In genomic region chr16:24644760-24645406, GRCm38 (mm10) we compare ENCODE assay signal across 28 mouse cellular contexts.
"Had no signal": no experiment of that assay in that cellular context is flagged by ENCODE, and none has a peak within 500 bp of the region (broad histone marks: within the 10 kb centered on the region; RNA-seq: fewer than 3 reads in every experiment).

No protein-coding gene starts in this region.

- H3K9ac ChIP-seq: embryonic facial prominence, embryonic 12.5 days; embryonic facial prominence, embryonic 13.5 days; embryonic facial prominence, embryonic 15.5 days; forebrain, embryonic 12.5 days; forebrain, embryonic 13.5 days; forebrain, embryonic 15.5 days; forebrain, postnatal 0 days had no signal

- H3K9me3 ChIP-seq: embryonic facial prominence, embryonic 10.5 days; embryonic facial prominence, embryonic 12.5 days; embryonic facial prominence, embryonic 13.5 days; embryonic facial prominence, embryonic 15.5 days; forebrain, embryonic 10.5 days; forebrain, embryonic 12.5 days; forebrain, embryonic 13.5 days; forebrain, embryonic 15.5 days had no signal

- H3K4me2 ChIP-seq: embryonic facial prominence, embryonic 12.5 days; embryonic facial prominence, embryonic 13.5 days; embryonic facial prominence, embryonic 15.5 days; forebrain, embryonic 12.5 days; forebrain, embryonic 13.5 days; forebrain, embryonic 15.5 days had no signal

- ATAC-seq: forebrain, embryonic 13.5 days; forebrain, embryonic 14.5 days; forebrain, embryonic 15.5 days; forebrain, embryonic 16.5 days; forebrain, postnatal 0 days had no signal

- H3K4me1 ChIP-seq: embryonic facial prominence, embryonic 10.5 days; embryonic facial prominence, embryonic 12.5 days; embryonic facial prominence, embryonic 13.5 days; forebrain, embryonic 15.5 days had no signal

- H3K4me3 ChIP-seq: embryonic facial prominence, embryonic 10.5 days; embryonic facial prominence, embryonic 12.5 days; embryonic facial prominence, embryonic 13.5 days; embryonic facial prominence, embryonic 15.5 days; erythroblast, embryonic 14.5 days; forebrain, embryonic 10.5 days; forebrain, embryonic 12.5 days; forebrain, embryonic 13.5 days; forebrain, embryonic 15.5 days; gastrocnemius, adult 2 months; heart, adult 2 months had no signal

- H3K27ac ChIP-seq: embryonic facial prominence, embryonic 10.5 days; embryonic facial prominence, embryonic 12.5 days; embryonic facial prominence, embryonic 13.5 days; forebrain, embryonic 10.5 days; forebrain, embryonic 12.5 days; forebrain, embryonic 13.5 days; forebrain, embryonic 15.5 days; gastrocnemius, adult 2 months; heart, adult 2 months had no signal

- H3K27me3 ChIP-seq: embryonic facial prominence, embryonic 12.5 days; embryonic facial prominence, embryonic 13.5 days; embryonic facial prominence, embryonic 15.5 days; forebrain, embryonic 12.5 days; forebrain, embryonic 13.5 days; forebrain, embryonic 15.5 days had no signal

- H3K36me3 ChIP-seq: embryonic facial prominence, embryonic 10.5 days; embryonic facial prominence, embryonic 12.5 days; embryonic facial prominence, embryonic 13.5 days; embryonic facial prominence, embryonic 15.5 days; forebrain, embryonic 10.5 days; forebrain, embryonic 12.5 days; forebrain, embryonic 15.5 days had no signal

- DNase-seq: cerebellum, adult 2 months; cerebellum, adult 8-10 months; cerebellum, adult 9-10 months; cerebellum, adult 9-11 months; cerebellum, postnatal 10 days; cerebellum, postnatal 14 days; cerebellum, postnatal 25 days; cerebellum, postnatal 36 days; embryo, embryonic 11 days; forebrain, postnatal 0 days; gastrocnemius, adult 2 months; gastrocnemius, postnatal 10 days; gastrocnemius, postnatal 14 days; gastrocnemius, postnatal 25 days; gastrocnemius, postnatal 36 days; heart, adult 18-20 months; heart, adult 2 months had no signal
